Mouse (Mus musculus) brain, embryonic 14.5 days (tissue): ENCODE data around the gene Raet1e.

Experiments
- CTCF ChIP-seq: fragments of 200-500 bp; IDR thresholded peaks from 2 replicates; pipeline ENCODE4 v1.5.1; 2012; ENCODE audit warnings: inconsistent platforms, mild to moderate bottlenecking, moderate library complexity, borderline replicate concordance; ENCODE audit not compliant: insufficient read depth, insufficient read length; ENCODE audit errors: extremely low read depth
- POLR2A ChIP-seq: fragments of 200-500 bp; IDR thresholded peaks from 2 replicates; pipeline ENCODE4 v1.6.1; 2012; ENCODE audit warnings: mild to moderate bottlenecking, inconsistent platforms, borderline replicate concordance; ENCODE audit not compliant: poor library complexity, insufficient read depth, insufficient read length, severe bottlenecking; ENCODE audit errors: extremely low read depth

DNA sequence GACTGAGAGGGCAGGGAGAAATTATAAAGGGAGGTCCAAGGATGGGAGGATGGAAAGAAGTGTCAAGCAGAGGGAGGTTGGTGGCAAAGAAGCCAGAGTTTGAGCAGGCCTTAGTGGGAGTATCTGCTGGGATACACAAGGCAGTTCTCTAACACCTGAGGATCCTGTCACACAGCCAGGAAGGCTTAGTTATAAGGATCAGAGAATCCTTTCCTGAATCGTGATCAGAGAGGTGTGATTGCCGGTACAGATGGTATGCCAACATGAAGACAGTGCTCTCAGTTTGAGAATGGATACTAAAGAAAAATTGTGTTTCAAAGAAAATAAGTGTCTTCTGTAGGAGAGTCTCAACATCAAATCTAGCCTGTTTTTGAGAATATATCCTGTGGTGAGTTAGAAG, 164.5 kb downstream of the Raet1e start:
- TF ChIP-seq CTCF = no peak
- TF ChIP-seq POLR2A = no peak
